ENCODE assay signal across 9 mouse cellular contexts in the genomic region with DNA sequence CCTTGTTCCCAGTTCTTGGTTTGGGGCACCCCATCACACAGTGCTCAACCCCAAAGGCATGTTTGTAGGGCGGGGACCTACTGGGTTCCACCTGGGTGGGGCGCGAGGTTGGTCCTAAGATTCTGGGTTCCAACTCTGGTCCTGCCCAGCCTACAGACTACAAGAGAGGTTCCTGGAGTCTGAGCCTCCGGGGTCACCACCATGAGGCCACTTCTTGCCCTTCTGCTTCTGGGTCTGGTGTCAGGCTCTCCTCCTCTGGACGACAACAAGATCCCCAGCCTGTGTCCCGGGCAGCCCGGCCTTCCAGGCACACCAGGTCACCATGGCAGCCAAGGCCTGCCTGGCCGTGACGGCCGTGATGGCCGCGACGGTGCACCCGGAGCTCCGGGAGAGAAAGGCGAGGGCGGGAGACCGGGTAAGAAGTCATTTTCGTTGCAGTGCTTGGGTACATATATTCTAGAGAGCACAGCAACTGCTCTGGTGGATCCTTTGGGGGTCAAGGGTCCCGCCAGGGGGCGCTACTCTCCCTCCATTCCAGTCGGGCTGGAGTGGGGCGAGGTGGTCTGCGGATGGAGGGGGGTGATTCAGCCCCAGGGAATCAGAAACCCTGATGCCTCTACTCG. TPM values are rescaled to one million over a fixed set of nuclear protein-coding genes. Genes with fewer than 3 reads are reported as not detected.
DNase-seq lines count a peak whose midpoint lies in the region; ATAC-seq and TF ChIP-seq lines count a peak whose summit lies in the region.
"Had no signal": no experiment of that assay in that cellular context is flagged by ENCODE, and none has a peak within 500 bp of the region (broad histone marks: within the 10 kb centered on the region; RNA-seq: fewer than 3 reads in every experiment).

No protein-coding gene starts in this region.

- intact Hi-C loops in gastrocnemius, adult 2 months (cut with DNase I) = loop anchor here (5.0 kb wide), 1 partner anchor 120 kb away; no protein-coding TSS in a partner anchor

- H3K9me3 ChIP-seq in ES-E14 (ENCODE audit: control insufficient read depth, insufficient read depth, low read depth, low read length) = no peaks in the 10 kb centered on the region
- no peaks in the 10 kb centered on the region for H3K9me3 ChIP-seq in embryonic facial prominence, embryonic 12.5 days
- no peaks in the 10 kb centered on the region for H3K9me3 ChIP-seq in hindbrain, embryonic 12.5 days (replicated peaks)

- H3K4me2 ChIP-seq in embryonic facial prominence, embryonic 12.5 days (replicated peaks) = peak overlapping the region; percentile 36
- peak overlapping the region; percentile 36 for H3K4me2 ChIP-seq in hindbrain, embryonic 12.5 days (replicated peaks)

- peak; percentile 64 for TF ChIP-seq CTCF in gastrocnemius, adult 2 months (IDR thresholded peaks at IDR 0.05)

- peak overlapping the region; percentile 65 for H3K4me3 ChIP-seq in gastrocnemius, adult 2 months
- peak overlapping the region; percentile 5 to 66; a peak in 3 of 4 replicates for H3K4me3 ChIP-seq in ES-E14 (ENCODE audit: insufficient read depth in 1 of 2, low read depth in 1 of 2, low read length in 2 of 2, poor library complexity in 1 of 2, severe bottlenecking in 1 of 2)
- H3K4me3 ChIP-seq in embryonic facial prominence, embryonic 12.5 days = no peak overlapping the region
- peak overlapping the region; percentile 12; the same call in 1 of the 2 replicates for H3K4me3 ChIP-seq in hindbrain, embryonic 12.5 days

- H3K9ac ChIP-seq in ES-E14 (ENCODE audit: insufficient read depth, low read depth, low read length, poor library complexity, severe bottlenecking) = peak overlapping the region; percentile 68
- peak overlapping the region; percentile 36; the same call in 1 of the 2 replicates for H3K9ac ChIP-seq in embryonic facial prominence, embryonic 12.5 days
- H3K9ac ChIP-seq in hindbrain, embryonic 12.5 days = peak overlapping the region; percentile 35

- WGBS in embryonic facial prominence, embryonic 12.5 days = 40% methylated on average over 25 of the region's 25 CpGs
- 31% methylated on average over 25 of the region's 25 CpGs for WGBS in hindbrain, embryonic 12.5 days

- peak overlapping the region; percentile 88 for H3K27ac ChIP-seq in gastrocnemius, adult 2 months
- no peak overlapping the region for H3K27ac ChIP-seq in ES-E14 (ENCODE audit: insufficient read depth, low read depth, low read length, poor library complexity, severe bottlenecking)
- peak overlapping the region; percentile 52 for H3K27ac ChIP-seq in embryonic facial prominence, embryonic 12.5 days
- peak overlapping the region; percentile 57 for H3K27ac ChIP-seq in hindbrain, embryonic 12.5 days

- peaks cover 17% of the 10 kb centered on the region; the same call in 1 of the 2 replicates for H3K36me3 ChIP-seq in ES-E14 (ENCODE audit: control insufficient read depth, insufficient read depth, low read length, poor library complexity, severe bottlenecking)
- H3K36me3 ChIP-seq in embryonic facial prominence, embryonic 12.5 days = peaks cover 37% of the 10 kb centered on the region
- peaks cover 14% of the 10 kb centered on the region for H3K36me3 ChIP-seq in hindbrain, embryonic 12.5 days

- ATAC-seq in embryonic facial prominence, embryonic 12.5 days (ENCODE audit: insufficient number of reproducible peaks, insufficient read depth, low FRiP score, low TSS enrichment) = no peak
- peak; percentile 18; the same call in 1 of the 2 replicates for ATAC-seq in hindbrain, embryonic 12.5 days (ENCODE audit: low FRiP score)

- in situ Hi-C loops in ES-E14 (cut with MboI; ENCODE audit: low sequenced_read_pairs in 2 of 2, unreplicated experiment in 2 of 2) = no loop called here

- H3K27me3 ChIP-seq in embryonic facial prominence, embryonic 12.5 days = no peaks in the 10 kb centered on the region
- no peaks in the 10 kb centered on the region for H3K27me3 ChIP-seq in hindbrain, embryonic 12.5 days

- peaks cover 0 to 19% of the 10 kb centered on the region in 2 experiments; a peak in 2 of 4 replicates for H3K4me1 ChIP-seq in ES-E14 (ENCODE audit: control insufficient read depth in 2 of 2, insufficient read depth in 2 of 2, low read length in 2 of 2, poor library complexity in 1 of 2)
- H3K4me1 ChIP-seq in embryonic facial prominence, embryonic 12.5 days = peaks cover 51% of the 10 kb centered on the region
- peaks cover 50% of the 10 kb centered on the region for H3K4me1 ChIP-seq in hindbrain, embryonic 12.5 days

- DNase-seq in gastrocnemius, adult 2 months = peak; percentile 71
- no peak for DNase-seq in gastrocnemius, postnatal 25 days
- no peak for DNase-seq in ES-E14 (ENCODE audit: low read depth, low spot score)
- DNase-seq in lung, postnatal 10 days = peak; percentile 76
- DNase-seq in frontal cortex, adult 2 months (ENCODE audit: extremely low spot score in 1 of 2, low spot score in 1 of 2) = no peak
- no peak for DNase-seq in layer of hippocampus, postnatal 36 days

TF ChIP-seq in ES-E14, 5 proteins besides CTCF, POLR2A, EP300 and RAD21:
- no peak for TF ChIP-seq ZNF384 (IDR thresholded peaks at IDR 0.05; ENCODE audit: low read depth, low read length)
- no peak for TF ChIP-seq HCFC1 (IDR thresholded peaks at IDR 0.05; ENCODE audit: borderline replicate concordance, insufficient read depth, low read length)

RNA-seq across cellular contexts. Expression of gene C1qtnf5, which starts 0.6 kb away (rescaled TPM):
- total RNA-seq in gastrocnemius, adult 2 months (2021) = 1 to 10 TPM; 2.5 to 7.6 TPM
- 10 to 100 TPM in 1 of 2 experiments, 1 to 10 TPM in 1; 8.0 to 13.6 TPM for total RNA-seq in gastrocnemius, postnatal 25 days (2021)
- total RNA-seq in ES-E14 (2012; rRNA removed) = 0.79 and 1.6 TPM in 2 replicates
- polyA plus RNA-seq in embryonic facial prominence, embryonic 12.5 days (2016; fragmentation: Nextera tagmentation; extraction: Ambion mirVana) = 0.78 and 1.3 TPM in 2 replicates
- polyA plus RNA-seq in hindbrain, embryonic 12.5 days (2016; fragmentation: Nextera tagmentation; extraction: Ambion mirVana) = 1.4 and 1.8 TPM in 2 replicates
- polyA plus RNA-seq in frontal cortex, adult 2 months (2012; rRNA removed) = 31.7 and 39.5 TPM in 2 replicates
- total RNA-seq in layer of hippocampus, postnatal 36 days (2021) = 10 to 100 TPM; 17.0 to 17.6 TPM

RNA-seq across cellular contexts. Expression of gene Gm49380, which starts 5.6 kb away (rescaled TPM):
- total RNA-seq in gastrocnemius, adult 2 months (2021) = 1 to 10 TPM in 1 of 2 experiments, under 1 TPM in 1; 0.71 to 1.4 TPM
- total RNA-seq in gastrocnemius, postnatal 25 days (2021) = 1 to 10 TPM in 1 of 2 experiments, under 1 TPM in 1; 0.82 to 2.4 TPM
- total RNA-seq in ES-E14 (2012; rRNA removed) = 0.18 and 0.26 TPM in 2 replicates
- 0.19 and 0.33 TPM in 2 replicates for polyA plus RNA-seq in embryonic facial prominence, embryonic 12.5 days (2016; fragmentation: Nextera tagmentation; extraction: Ambion mirVana)
- polyA plus RNA-seq in hindbrain, embryonic 12.5 days (2016; fragmentation: Nextera tagmentation; extraction: Ambion mirVana) = 0.26 and 0.30 TPM in 2 replicates
- 0.16 and 0.21 TPM in 2 replicates for polyA plus RNA-seq in frontal cortex, adult 2 months (2012; rRNA removed)
- total RNA-seq in layer of hippocampus, postnatal 36 days (2021) = under 1 TPM; 0.35 to 0.61 TPM

RNA-seq across cellular contexts. Expression of gene Rnf26, which starts 5.6 kb away (rescaled TPM):
- 1 to 10 TPM; 3.0 to 3.1 TPM for total RNA-seq in gastrocnemius, adult 2 months (2021)
- total RNA-seq in gastrocnemius, postnatal 25 days (2021) = 1 to 10 TPM; 2.9 TPM
- total RNA-seq in ES-E14 (2012; rRNA removed) = 19.9 and 23.1 TPM in 2 replicates
- 86.7 and 88.8 TPM in 2 replicates for polyA plus RNA-seq in embryonic facial prominence, embryonic 12.5 days (2016; fragmentation: Nextera tagmentation; extraction: Ambion mirVana)
- polyA plus RNA-seq in hindbrain, embryonic 12.5 days (2016; fragmentation: Nextera tagmentation; extraction: Ambion mirVana) = 57.1 and 61.4 TPM in 2 replicates
- 26.9 and 29.0 TPM in 2 replicates for polyA plus RNA-seq in frontal cortex, adult 2 months (2012; rRNA removed)
- total RNA-seq in layer of hippocampus, postnatal 36 days (2021) = 10 to 100 TPM; 28.4 to 28.6 TPM

RNA-seq across cellular contexts. Expression of gene Mfrp, which starts 6.1 kb away (rescaled TPM):
- total RNA-seq in gastrocnemius, adult 2 months (2021) = not detected
- not detected for total RNA-seq in gastrocnemius, postnatal 25 days (2021)
- total RNA-seq in ES-E14 (2012; rRNA removed) = 0.09 and 0.11 TPM in 2 replicates
- 0.13 and 0.20 TPM in 2 replicates for polyA plus RNA-seq in embryonic facial prominence, embryonic 12.5 days (2016; fragmentation: Nextera tagmentation; extraction: Ambion mirVana)
- polyA plus RNA-seq in hindbrain, embryonic 12.5 days (2016; fragmentation: Nextera tagmentation; extraction: Ambion mirVana) = 0.14 and 0.30 TPM in 2 replicates
- polyA plus RNA-seq in frontal cortex, adult 2 months (2012; rRNA removed) = 0.14 and 0.21 TPM in 2 replicates
- 1 to 10 TPM in 1 of 2 experiments, under 1 TPM in 1; 0.17 to 2.5 TPM for total RNA-seq in layer of hippocampus, postnatal 36 days (2021)
- total RNA-seq: gastrocnemius, postnatal 36 days had no signal

RNA-seq across cellular contexts. Expression of gene Mcam, which starts 26.6 kb away (rescaled TPM):
- total RNA-seq in gastrocnemius, adult 2 months (2021) = 10 to 100 TPM; 17.5 to 24.4 TPM
- 10 to 100 TPM; 31.2 to 32.4 TPM for total RNA-seq in gastrocnemius, postnatal 25 days (2021)
- total RNA-seq in ES-E14 (2012; rRNA removed) = 53.1 and 108 TPM in 2 replicates
- 22.3 and 24.2 TPM in 2 replicates for polyA plus RNA-seq in embryonic facial prominence, embryonic 12.5 days (2016; fragmentation: Nextera tagmentation; extraction: Ambion mirVana)
- polyA plus RNA-seq in hindbrain, embryonic 12.5 days (2016; fragmentation: Nextera tagmentation; extraction: Ambion mirVana) = 14.5 and 15.4 TPM in 2 replicates
- 16.8 and 17.4 TPM in 2 replicates for polyA plus RNA-seq in frontal cortex, adult 2 months (2012; rRNA removed)
- total RNA-seq in layer of hippocampus, postnatal 36 days (2021) = 10 to 100 TPM; 15.6 to 18.8 TPM

Comparison
In these comparisons a context has a peak if more than half of its experiments do, and no peak if none do; other contexts are left out.
1. DNase-seq: peak in gastrocnemius, adult 2 months (single experiment) and lung, postnatal 10 days (single experiment); none in gastrocnemius, postnatal 25 days (single experiment), ES-E14 (single experiment), frontal cortex, adult 2 months (0 of 2) and layer of hippocampus, postnatal 36 days (0 of 2).
2. Peak in every context shown above with its lines, with median percentiles within 50 percentile points of each other: H3K9ac ChIP-seq.